Mouse (Mus musculus) liver, postnatal 0 days (tissue): ENCODE results near the gene Rsph3a. TPM values are rescaled to one million over a fixed set of nuclear protein-coding genes. Genes with fewer than 3 reads are reported as not detected.

Experiments used
- ATAC-seq: fragments of 200-750 bp; cut with Nextera tagmentation; 2 replicates; pipeline ENCODE4 v1.8.0; 2017; ENCODE audit warnings: mild to moderate bottlenecking, moderate library complexity
- DNase-seq: peaks from one replicate; pipeline ENCODE4 v3.0.0-alpha.2; 2016
- H3K27ac ChIP-seq: fragments of 300-500 bp; sonication (generic); 2 replicates; pipeline ENCODE4 v1.5.1; 2014; ENCODE audit warnings: antibody characterized with exemption, moderate library complexity, mild to moderate bottlenecking, low read depth
- H3K27me3 ChIP-seq: fragments of 300-500 bp; sonication (generic); 2 replicates; pipeline ENCODE4 v1.6.1; 2014; ENCODE audit warnings: low read length, control low read depth, mixed read lengths; ENCODE audit not compliant: insufficient read depth
- H3K36me3 ChIP-seq: fragments of 300-500 bp; sonication (generic); replicated peaks from 2 replicates; pipeline ENCODE4 v1.6.1; 2014; ENCODE audit warnings: mild to moderate bottlenecking, control low read depth, low read length, moderate library complexity, mixed read lengths; ENCODE audit not compliant: insufficient read depth
- H3K4me1 ChIP-seq: fragments of 300-500 bp; sonication (generic); 2 replicates; pipeline ENCODE4 v1.6.1; 2014; ENCODE audit warnings: antibody characterized with exemption, mild to moderate bottlenecking, control low read depth; ENCODE audit not compliant: insufficient read depth
- H3K4me2 ChIP-seq: fragments of 300-500 bp; sonication (generic); 2 replicates; pipeline ENCODE4 v1.6.1; 2014; ENCODE audit warnings: low read depth, mild to moderate bottlenecking, low read length, moderate library complexity, mixed read lengths
- H3K4me3 ChIP-seq: fragments of 300-500 bp; sonication (generic); 2 replicates; pipeline ENCODE4 v1.5.1; 2014; ENCODE audit warnings: low read depth, low read length
- H3K9ac ChIP-seq: fragments of 300-500 bp; sonication (generic); replicated peaks from 2 replicates; pipeline ENCODE4 v1.6.1; 2014; ENCODE audit warnings: mild to moderate bottlenecking, moderate library complexity
- H3K9me3 ChIP-seq: fragments of 300-500 bp; sonication (generic); 2 replicates; pipeline ENCODE4 v1.6.1; 2016; ENCODE audit warnings: mild to moderate bottlenecking, control low read depth, low read length, mixed read lengths
- CTCF ChIP-seq: sonication (generic); IDR thresholded peaks from 2 replicates; pipeline ENCODE4 v1.5.1; 2016; ENCODE audit warnings: antibody characterized with exemption, low read depth
- EP300 ChIP-seq: IDR thresholded peaks from 2 replicates; pipeline ENCODE4 v1.6.1; 2016; ENCODE audit warnings: antibody characterized with exemption, low read depth, mild to moderate bottlenecking
- WGBS: fragments of 180-500 bp; shearing (Covaris S2); extraction: QIAGEN DNeasy Blood & Tissue Kit; methylation state at CpG from one replicate; pipeline ENCODE4 v1.1.7; 2014; ENCODE audit not compliant: insufficient replicate concordance; 5-methylcytosine and 5-hydroxymethylcytosine counted together
- polyA plus RNA-seq: library from polyadenylated mRNA; unstranded; fragments of >200 nt; fragmentation: Nextera tagmentation; extraction: Ambion mirVana; gene quantifications from 2 replicates; pipeline ENCODE4 v1.2.1, GENCODE M21; 2015

Rsph3a gene
- polyA plus RNA-seq, 1 experiment from 2014 or later, result 16.2 TPM

GRCm38 (mm10) chr17:7901536-7901935 lies 43.9 kb upstream of the Rsph3a start:
- no peak overlapping the region for H3K4me3 ChIP-seq
- WGBS, result 69% methylated on average over 2 of the region's 2 CpGs
- no peaks in the 10 kb centered on the region; the same call in 1 of the 2 replicates for H3K4me1 ChIP-seq
- no peaks in the 10 kb centered on the region for H3K36me3 ChIP-seq
- no peak overlapping the region for H3K27ac ChIP-seq
- no peaks in the 10 kb centered on the region for H3K9me3 ChIP-seq
- H3K9ac ChIP-seq, result no peak overlapping the region
- H3K4me2 ChIP-seq, result no peak overlapping the region
- ATAC-seq (no peak), DNase-seq (no peak)
- H3K27me3 ChIP-seq, result no peaks in the 10 kb centered on the region
- no peak for TF ChIP-seq CTCF
- TF ChIP-seq EP300, result no peak

GRCm38 (mm10) chr17:7902362-7902761 lies 43.1 kb upstream of the Rsph3a start:
- WGBS, result 67% methylated on average over 3 of the region's 3 CpGs
- no peak for ATAC-seq
- H3K36me3 ChIP-seq, result no peaks in the 10 kb centered on the region
- no peak overlapping the region for H3K4me3 ChIP-seq
- H3K4me2 ChIP-seq, result no peak overlapping the region
- no peaks in the 10 kb centered on the region for H3K9me3 ChIP-seq
- DNase-seq, result peak; percentile 27
- no peak overlapping the region for H3K27ac ChIP-seq
- H3K4me1 ChIP-seq, result no peaks in the 10 kb centered on the region; the same call in 1 of the 2 replicates
- no peak overlapping the region for H3K9ac ChIP-seq
- TF ChIP-seq CTCF, result no peak
- TF ChIP-seq EP300, result no peak
- no peaks in the 10 kb centered on the region for H3K27me3 ChIP-seq

DNA sequence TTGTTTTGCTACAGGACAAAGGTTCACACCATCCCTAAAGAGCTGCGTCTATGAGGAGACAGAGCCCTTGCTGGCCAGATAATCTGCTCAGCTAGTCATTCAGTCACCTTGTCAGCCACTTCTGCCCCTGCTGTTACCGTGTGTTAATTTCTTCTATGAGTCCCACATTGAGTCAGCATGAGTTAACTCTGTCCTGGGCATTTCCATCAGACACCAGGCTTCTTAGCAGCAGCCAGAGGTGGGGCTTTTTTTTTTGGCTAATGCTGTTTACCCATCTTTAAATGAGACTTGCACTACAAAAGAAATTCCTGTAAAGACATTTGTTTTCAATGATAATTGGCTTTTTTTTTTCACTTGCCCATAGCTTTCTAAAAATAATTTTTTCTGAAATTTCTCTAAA lies 40.4 kb upstream of the Rsph3a start:
- 28% methylated on average over 2 of the region's 2 CpGs for WGBS
- Histone ChIP-seq H3K4me2 (no peak overlapping the region), H3K4me1 (no peaks in the 10 kb centered on the region), H3K36me3 (no peaks in the 10 kb centered on the region), H3K27me3 (no peaks in the 10 kb centered on the region), H3K27ac (no peak overlapping the region), H3K4me3 (no peak overlapping the region), H3K9me3 (no peaks in the 10 kb centered on the region), H3K9ac (no peak overlapping the region)
- TF ChIP-seq EP300 (no peak), CTCF (no peak)
- DNase-seq (no peak), ATAC-seq (no peak)

GRCm38 (mm10) chr17:7905936-7906685 lies 39.3 kb upstream of the Rsph3a start:
- H3K9me3 ChIP-seq, result peaks cover 3% of the 10 kb centered on the region; the same call in 1 of the 2 replicates
- H3K36me3 ChIP-seq, result no peaks in the 10 kb centered on the region
- WGBS, result 45% methylated on average over 4 of the region's 4 CpGs
- ATAC-seq (no peak), DNase-seq (no peak)
- H3K27ac ChIP-seq, result no peak overlapping the region
- H3K27me3 ChIP-seq, result 0 out of 2 replicates have a peak, but pooled peaks cover 2% of the 10 kb centered on the region
- H3K4me3 ChIP-seq, result no peak overlapping the region
- no peak overlapping the region for H3K4me2 ChIP-seq
- no peak overlapping the region for H3K9ac ChIP-seq
- TF ChIP-seq EP300, result no peak
- TF ChIP-seq CTCF, result no peak
- H3K4me1 ChIP-seq, result no peaks in the 10 kb centered on the region

GRCm38 (mm10) chr17:7914596-7915227 lies 30.7 kb upstream of the Rsph3a start:
- H3K4me1 ChIP-seq, result peaks cover 4% of the 10 kb centered on the region; the same call in 1 of the 2 replicates
- H3K36me3 ChIP-seq, result no peaks in the 10 kb centered on the region
- H3K27ac ChIP-seq, result peak overlapping the region; percentile 48
- DNase-seq (no peak), ATAC-seq (no peak)
- no peak overlapping the region for H3K9ac ChIP-seq
- WGBS, result 26% methylated on average over 2 of the region's 2 CpGs
- H3K4me3 ChIP-seq, result no peak overlapping the region
- TF ChIP-seq CTCF (no peak), EP300 (no peak)
- H3K9me3 ChIP-seq, result peaks cover 5% of the 10 kb centered on the region; the same call in 1 of the 2 replicates
- H3K4me2 ChIP-seq, result no peak overlapping the region
- H3K27me3 ChIP-seq, result 0 out of 2 replicates have a peak, but pooled peaks cover 3% of the 10 kb centered on the region

DNA sequence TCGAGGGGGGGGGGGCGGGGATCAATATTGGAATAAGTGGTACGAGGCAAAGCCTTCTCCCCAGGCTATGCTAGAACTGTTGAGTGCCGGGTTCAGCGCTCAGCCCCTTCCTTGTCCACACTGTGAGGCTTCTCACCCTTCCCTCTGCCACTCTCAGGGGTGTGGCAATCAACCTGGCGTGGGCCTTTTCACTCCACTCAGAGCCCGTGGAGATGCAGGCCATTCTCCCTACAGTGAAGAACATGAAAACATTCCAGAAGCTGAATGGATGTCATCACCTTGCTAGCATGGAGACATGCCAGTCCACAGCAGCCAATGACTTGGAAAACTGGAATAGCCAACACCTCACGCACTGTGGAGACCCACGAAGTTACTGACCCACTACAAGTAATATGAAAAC lies 29.6 kb upstream of the Rsph3a start:
- DNase-seq (no peak), ATAC-seq (no peak)
- Histone ChIP-seq H3K4me1 (peaks cover 4% of the 10 kb centered on the region; the same call in 1 of the 2 replicates), H3K9ac (no peak overlapping the region), H3K9me3 (peaks cover 5% of the 10 kb centered on the region; the same call in 1 of the 2 replicates), H3K36me3 (no peaks in the 10 kb centered on the region), H3K4me3 (no peak overlapping the region), H3K27ac (no peak overlapping the region), H3K27me3 (0 out of 2 replicates have a peak, but pooled peaks cover 3% of the 10 kb centered on the region), H3K4me2 (no peak overlapping the region)
- TF ChIP-seq EP300 (no peak), CTCF (no peak)
- WGBS, result 76% methylated on average over 9 of the region's 9 CpGs
